Mouse (Mus musculus) gastrocnemius, postnatal 14 days (tissue): ENCODE measurements around the gene Twnk. TPM values are rescaled to one million over a fixed set of nuclear protein-coding genes. Genes with fewer than 3 reads are reported as not detected.
A peak's percentile ranks its signal among the peaks of the same experiment; 100 is the strongest.

Experiments
- DNase-seq: peaks from one replicate; pipeline ENCODE4 v3.0.0; 2021; ENCODE audit warnings: mixed read lengths
- intact Hi-C: fragments of 180-260 bp; cut with DNase I; formaldehyde crosslinking; loops from one replicate; pipeline ENCODE4 v1.15.1; 2025; ENCODE audit warnings: low total_unique reads
- total RNA-seq, 2 experiments: library from RNA; stranded (reverse); gene quantifications; 2 replicates each; pipeline ENCODE4 v1.2.3; 2021

Twnk gene
- total RNA-seq, 2 experiments from 2014 or later, result 14.5 to 15.9 TPM

DNA sequence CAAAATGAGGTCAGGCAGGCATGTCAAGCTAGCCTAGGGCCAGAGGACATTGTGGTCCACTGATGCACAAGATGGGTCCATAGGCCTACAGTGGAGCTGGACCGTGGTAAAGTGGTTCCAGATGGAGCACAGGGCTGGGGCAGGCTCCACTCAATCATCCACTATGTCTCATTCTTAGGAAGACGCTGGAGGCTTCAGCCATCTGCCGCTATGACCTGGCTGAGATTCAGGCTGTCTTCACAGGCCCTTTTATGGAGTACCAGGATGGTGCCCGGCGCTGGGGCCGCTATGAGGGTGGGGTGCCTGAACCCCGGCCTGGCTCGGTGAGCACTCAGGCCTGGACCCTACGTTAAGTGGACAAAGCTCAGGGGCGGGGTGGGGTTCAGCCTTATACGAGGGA lies 7.7 kb upstream of the Twnk start:
- no peak for DNase-seq
- intact Hi-C loops, result no loop called here

DNA sequence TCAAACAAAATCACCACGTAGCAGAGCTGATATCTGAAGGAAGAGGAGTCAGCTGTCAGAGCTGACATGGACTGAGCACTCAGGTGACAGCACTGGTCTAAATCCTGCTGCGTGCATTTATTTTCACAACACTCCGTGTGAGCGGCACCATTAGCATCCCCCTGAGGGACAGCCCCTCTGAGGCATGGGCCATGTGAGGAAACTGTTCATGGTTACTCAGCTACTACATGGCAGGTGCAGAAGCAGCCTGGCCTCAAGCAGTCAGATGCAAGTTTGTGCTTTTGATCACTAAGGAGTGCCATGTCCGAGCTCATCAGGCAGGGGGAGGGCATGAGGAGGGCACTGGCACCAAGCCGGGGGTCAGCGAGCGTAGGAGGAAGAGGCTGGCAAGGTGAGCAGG lies 5.8 kb upstream of the Twnk start:
- intact Hi-C loops, result no loop called here
- no peak for DNase-seq

DNA sequence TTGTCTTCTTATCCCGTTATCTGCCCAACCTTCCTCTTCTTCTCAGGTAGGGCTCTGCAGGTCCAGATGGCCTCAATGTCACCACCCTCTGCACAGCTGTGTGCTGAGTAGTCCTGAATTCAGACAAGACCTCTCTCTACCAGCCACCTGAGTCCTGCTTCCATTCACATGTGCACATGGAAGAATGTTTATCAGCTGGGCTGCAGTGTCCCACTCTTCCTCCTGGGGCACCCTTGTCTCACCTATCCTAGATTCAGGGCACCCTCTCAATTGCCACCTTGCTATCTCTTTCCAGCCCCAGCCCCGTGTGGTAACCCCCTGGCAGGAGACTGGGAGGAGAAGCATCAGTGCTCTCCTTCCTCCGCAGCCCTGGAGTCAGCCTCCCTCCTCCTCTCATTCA lies 3.2 kb upstream of the Twnk start:
- no peak for DNase-seq
- intact Hi-C loops, result no loop called here

DNA sequence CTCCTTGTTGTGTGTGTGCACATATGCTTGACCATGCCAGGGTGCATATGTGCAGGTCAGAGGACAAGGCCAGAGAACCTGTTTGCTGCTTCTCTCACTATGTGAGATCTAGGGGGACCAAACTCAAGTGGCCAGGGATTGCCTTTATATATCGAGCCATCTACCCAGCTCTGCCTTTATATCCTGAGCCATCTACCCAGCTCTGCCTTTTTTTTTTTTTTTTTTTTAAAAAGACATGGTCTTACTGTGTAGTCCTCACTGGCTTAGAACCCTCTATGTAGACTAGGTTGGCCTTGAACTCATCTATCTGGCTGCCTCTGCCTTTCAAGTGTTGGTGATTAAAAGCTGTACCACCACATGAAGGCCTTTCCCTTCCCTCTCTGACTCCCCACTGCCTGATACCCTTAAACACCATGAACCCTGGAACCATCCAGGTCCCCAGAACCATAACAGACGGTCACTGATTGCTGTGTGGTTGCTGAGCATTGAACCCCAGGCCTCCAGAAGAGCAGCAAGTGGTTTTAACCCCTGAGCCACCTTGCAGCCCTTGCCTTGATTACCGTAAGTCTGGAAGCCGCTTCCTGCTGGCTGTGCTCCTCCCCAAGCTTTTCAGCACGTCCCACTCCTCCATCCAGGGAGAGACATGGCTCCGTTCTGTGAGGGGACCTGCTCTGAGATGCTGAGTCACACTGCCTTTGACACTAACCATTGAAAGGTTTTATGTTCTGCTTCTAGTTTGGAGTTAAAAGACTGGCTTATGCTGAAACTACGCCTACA lies 1.5 kb upstream of the Twnk start:
- DNase-seq, result no peak
- intact Hi-C loops, result no loop called here

DNA sequence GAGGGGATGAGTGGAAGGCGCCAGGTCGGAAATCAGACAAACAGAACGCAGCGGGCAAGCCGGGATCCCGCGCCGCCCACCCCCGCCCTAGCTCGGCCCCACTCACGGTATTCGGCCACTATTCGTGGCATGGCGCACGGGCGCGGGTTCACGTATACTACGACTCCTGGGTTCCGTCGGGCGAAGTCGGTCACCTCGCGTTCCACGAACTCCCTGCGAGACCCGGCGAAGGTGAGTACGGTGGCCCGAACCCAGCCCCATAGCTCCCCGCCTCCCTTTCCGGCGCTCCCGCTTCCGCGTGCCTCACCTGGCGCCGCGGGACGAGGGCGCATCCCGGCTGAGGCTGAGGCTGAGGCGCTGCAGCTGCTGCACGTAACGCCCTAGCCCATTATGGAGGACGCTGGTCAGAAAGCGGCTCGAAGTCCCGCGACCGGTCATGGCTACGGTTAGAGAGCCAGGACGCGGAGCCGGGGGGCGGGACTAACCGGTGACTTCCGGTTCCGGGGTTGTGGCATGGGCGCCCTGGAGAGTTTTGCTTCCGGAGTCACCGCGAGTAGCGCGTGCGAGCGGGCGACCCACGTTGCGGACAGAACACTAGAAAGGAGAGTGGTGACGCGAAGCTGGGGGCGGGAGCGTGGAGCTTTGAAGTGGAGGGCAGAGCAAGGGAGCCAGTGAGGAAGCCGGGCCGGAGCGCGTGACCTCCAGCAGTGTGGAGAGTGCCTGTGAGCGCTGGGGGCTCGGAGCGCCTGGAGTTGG lies 672 bp downstream of the Twnk start, which contains the start of gene Mrpl43:
Gene Mrpl43 (minus strand): TSS at position 486 of the 756 bp plus-strand sequence.
- intact Hi-C loops, result no loop called here
- peak; percentile 96 for DNase-seq

- intact Hi-C loops, result no loop called here
These were observed 1.6 kb downstream of the Twnk start for GRCm38 (mm10) chr19:45007021-45007420.

GRCm38 (mm10) chr19:45007425-45008191 lies 2.1 kb downstream of the Twnk start:
- DNase-seq, result no peak
- intact Hi-C loops, result no loop called here

More at GRCm38 (mm10) chr19:45007021-45007420, 1.6 kb downstream of the Twnk start:
- no peak for DNase-seq

DNA sequence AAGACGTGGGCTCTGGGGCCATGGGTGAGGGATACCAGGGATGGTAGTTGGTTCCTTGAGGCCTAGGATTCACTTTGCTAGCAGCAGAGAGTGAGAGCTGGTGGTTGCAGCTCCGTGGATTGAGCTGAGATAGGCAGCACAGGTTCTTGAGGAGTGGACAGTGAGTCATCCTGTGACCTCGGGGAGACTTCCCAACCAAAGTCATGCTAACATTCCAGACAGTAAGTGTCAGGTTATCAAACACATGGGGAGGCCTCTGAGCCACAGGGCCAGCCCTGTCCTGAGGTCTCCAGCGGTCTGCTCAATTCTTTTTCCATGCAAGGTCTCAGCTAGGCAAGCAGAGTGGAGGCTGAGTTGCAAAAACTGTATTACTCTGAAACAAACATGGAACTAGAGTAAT lies 5.2 kb downstream of the Twnk start:
- DNase-seq, result no peak
- intact Hi-C loops, result no loop called here

GRCm38 (mm10) chr19:45012219-45012618 lies 6.8 kb downstream of the Twnk start:
- no peak for DNase-seq
- intact Hi-C loops, result loop anchor here (2.0 kb wide), 1 partner anchor 19 kb away; no protein-coding TSS in a partner anchor

DNA sequence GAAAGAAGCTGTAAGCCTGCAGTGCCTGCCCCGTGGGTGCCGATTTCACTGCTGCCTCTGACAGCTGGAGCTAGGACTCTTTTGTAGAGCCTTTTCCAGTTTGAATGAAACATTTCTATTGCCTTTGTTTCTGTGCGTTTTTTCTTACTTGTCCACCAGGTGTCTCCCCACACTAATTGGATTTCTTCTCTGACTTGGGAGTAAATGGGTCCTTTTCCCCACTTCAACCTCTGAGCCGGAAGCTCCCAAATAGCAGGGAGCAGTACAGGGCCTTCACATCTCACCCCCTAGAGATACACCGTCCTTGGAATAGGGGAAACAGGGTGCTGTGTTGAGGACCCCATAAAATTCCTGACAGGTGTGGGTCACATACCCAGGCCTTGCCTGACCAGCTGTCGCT lies 7.2 kb downstream of the Twnk start:
- no peak for DNase-seq
- intact Hi-C loops, result loop anchor here (2.0 kb wide), 1 partner anchor 18 kb away; no protein-coding TSS in a partner anchor

DNA sequence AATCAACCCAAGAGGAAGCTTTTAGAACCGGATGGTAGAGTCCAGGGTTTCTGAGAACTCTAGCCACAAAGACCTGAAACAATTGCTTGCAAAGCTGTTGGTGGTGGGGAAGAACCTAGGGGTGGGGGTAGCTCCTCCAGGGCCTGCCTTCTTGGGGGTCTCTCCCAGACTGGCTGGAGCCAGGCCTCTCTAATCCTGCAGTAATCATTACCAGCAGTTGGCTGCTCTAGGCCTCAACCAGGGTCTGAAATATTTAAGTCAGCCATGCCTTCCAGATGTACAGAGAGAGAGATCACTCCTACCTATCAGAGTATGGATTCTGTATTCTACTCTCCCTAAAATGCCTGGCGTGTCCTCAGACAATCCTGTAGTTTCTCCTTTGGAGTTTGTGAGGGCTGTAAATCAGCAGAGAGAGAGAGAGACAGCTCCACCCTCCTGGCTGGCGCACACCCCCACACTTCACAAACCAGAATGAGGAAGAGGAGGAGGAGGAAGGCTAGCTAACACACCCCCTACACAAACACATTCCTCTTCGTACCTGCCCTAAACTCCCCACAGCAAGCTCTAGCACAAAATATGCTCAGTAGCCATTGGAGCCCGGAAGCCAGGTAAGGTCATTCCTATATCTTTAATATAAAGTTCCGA lies 8.2 kb downstream of the Twnk start:
- DNase-seq, result no peak
- intact Hi-C loops, result loop anchor here (2.0 kb wide), 1 partner anchor 17 kb away; no protein-coding TSS in a partner anchor

- DNase-seq, result no peak
These were observed 9.0 kb downstream of the Twnk start, which contains the start of gene Lzts2 for GRCm38 (mm10) chr19:45014335-45014971. Gene Lzts2 (plus strand): TSS chr19:45014414.

GRCm38 (mm10) chr19:45014981-45015402 lies 9.5 kb downstream of the Twnk start:
- intact Hi-C loops, result no loop called here
- DNase-seq, result peak; percentile 69

More at GRCm38 (mm10) chr19:45014335-45014971, 9.0 kb downstream of the Twnk start, which contains the start of gene Lzts2:
- intact Hi-C loops, result no loop called here

- intact Hi-C loops, result no loop called here
- DNase-seq, result peak; percentile 65
These were observed 10.2 kb downstream of the Twnk start for GRCm38 (mm10) chr19:45015518-45016281.

DNA sequence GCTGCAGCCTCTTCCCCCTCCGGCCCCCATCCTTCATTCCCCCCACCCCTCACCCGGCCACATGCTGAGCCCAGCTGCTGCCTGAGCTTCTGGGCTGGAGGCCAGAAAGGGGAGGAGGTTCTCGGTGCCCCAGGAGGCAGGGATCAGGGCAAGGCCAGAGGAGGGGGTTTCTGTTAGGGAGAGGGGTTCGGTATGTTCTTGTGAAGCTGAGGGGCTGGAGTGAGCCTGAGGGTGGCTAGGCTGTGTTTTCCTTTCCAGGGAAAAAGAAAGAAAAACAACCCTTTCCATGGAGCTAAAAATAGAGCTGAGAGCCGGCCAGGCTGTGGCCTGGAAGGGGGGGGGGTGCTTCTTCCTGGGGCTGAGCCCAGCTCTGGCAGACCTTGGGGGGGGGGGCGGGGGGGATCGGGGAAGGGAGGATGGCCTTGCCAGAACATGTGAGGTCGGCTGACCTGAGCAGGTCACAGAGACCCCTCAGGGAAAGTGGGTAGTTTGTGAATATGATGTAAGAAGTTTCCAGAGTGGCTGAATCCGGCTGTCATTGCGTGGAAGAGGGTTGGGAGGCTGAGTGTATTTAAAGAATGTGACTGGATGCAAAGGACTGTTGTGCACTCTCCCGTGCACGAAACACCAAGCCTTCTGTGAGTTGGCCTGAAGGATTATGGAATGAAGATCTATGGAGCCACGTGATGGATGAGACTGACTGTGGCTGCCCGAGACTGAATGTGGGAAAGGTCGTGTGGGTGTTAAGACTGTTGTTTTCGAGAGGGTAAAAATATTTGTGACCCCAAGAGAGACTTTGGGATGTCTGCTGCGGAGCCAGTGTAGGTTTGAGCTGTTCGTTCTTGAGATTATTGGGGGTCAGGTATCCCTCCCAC lies 11.1 kb downstream of the Twnk start:
- intact Hi-C loops, result no loop called here

DNA sequence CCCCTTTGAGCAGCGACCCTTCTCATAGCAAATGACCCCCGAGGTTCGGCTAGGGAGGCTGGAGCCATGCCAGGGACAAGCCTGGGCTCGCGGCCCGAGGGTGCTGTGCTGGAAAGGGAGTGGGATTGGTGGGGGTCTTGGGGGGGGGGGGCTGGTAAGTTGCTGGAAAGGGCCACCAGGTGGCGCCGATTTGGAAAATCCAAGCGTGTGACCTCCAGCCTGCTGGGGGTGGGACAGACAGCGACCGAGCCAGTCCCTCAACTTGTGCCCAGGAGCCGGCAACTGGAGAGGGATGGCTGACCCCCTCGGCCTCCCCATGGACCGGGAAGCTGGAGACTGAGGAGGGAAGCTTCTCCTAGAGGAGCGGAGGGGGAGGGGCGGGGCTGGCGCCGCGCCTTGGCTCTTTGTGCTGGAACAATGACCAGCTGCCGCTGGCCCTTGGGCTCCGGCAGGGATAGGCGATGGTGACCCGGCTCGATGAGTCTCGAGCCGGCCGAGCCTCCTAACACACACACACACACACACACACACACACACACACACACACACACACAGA lies 11.8 kb downstream of the Twnk start:
- intact Hi-C loops, result no loop called here
- DNase-seq, result peak; percentile 91

More for the DNA sequence above, 11.1 kb downstream of the Twnk start:
- peak; percentile 90 for DNase-seq

DNA sequence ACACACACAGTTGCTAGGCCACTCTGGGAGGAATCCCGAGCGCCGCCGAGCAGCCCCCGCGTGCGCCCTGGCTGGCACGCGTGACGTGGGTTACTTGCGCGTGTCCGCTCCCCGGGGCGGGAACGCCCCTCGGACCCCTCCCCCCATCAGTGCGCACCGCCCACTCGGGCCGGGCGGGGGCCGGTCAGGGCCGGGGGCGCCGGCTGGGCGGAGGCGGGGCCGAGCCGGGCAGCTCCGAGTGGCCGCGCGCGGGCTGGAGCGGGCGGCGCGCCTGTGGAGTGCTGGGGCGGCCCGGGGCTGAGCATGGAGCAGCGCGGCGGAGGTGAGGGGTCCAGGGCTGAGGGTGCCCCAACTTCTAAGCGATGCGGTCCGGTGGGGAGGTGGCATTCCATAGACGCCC lies 12.4 kb downstream of the Twnk start:
- intact Hi-C loops, result no loop called here
- peak; percentile 91 for DNase-seq
